Comparison of ENCODE assay signal across 21 mouse cellular contexts in the genomic region with DNA sequence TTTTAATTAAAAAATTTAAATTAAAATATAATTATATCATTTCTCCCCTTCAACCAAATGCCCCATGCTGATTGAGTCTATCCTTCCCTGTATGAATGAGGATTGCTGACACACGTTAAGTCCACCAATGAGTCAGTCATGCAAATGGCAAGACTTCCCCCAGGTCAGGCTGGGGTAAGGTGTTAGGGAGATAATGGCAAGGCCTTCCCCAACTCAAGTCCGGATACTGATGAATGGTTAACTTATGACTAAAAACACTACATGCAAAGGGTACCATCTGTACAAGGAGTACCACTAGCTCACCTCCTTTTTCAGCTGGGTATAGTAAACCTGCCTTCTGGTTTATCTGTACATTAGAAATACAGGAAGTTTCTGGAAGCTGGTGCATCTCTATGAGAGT.
"Had no signal": no experiment of that assay in that cellular context is flagged by ENCODE, and none has a peak within 500 bp of the region (broad histone marks: within the 10 kb centered on the region; RNA-seq: fewer than 3 reads in every experiment).

No protein-coding gene starts in this region.

- ATAC-seq: hindbrain, postnatal 0 days; intestine, embryonic 16.5 days; liver, embryonic 12.5 days had no signal

- H3K4me3 ChIP-seq: hindbrain, embryonic 13.5 days; hindbrain, embryonic 15.5 days; kidney, embryonic 15.5 days; limb, embryonic 13.5 days; limb, embryonic 15.5 days; liver, embryonic 12.5 days had no signal

- H3K4me1 ChIP-seq: hindbrain, embryonic 13.5 days; hindbrain, embryonic 15.5 days; kidney, embryonic 15.5 days; limb, embryonic 13.5 days; limb, embryonic 15.5 days; liver, embryonic 12.5 days had no signal

- H3K9ac ChIP-seq: hindbrain, embryonic 13.5 days; hindbrain, embryonic 15.5 days; kidney, embryonic 15.5 days; limb, embryonic 13.5 days; limb, embryonic 15.5 days; liver, embryonic 12.5 days; liver, embryonic 14.5 days had no signal

- DNase-seq: gastrocnemius, postnatal 14 days; gastrocnemius, postnatal 36 days; kidney, adult 11 months; kidney, adult 2 months; kidney, adult 9 months; kidney, postnatal 14 days; kidney, postnatal 36 days; layer of hippocampus, adult 9-11 months; layer of hippocampus, postnatal 36 days; left cerebral cortex, postnatal 4 days had no signal

- H3K27me3 ChIP-seq: hindbrain, embryonic 13.5 days; hindbrain, embryonic 15.5 days; kidney, embryonic 15.5 days; limb, embryonic 13.5 days; limb, embryonic 15.5 days; liver, embryonic 12.5 days had no signal

- H3K36me3 ChIP-seq: hindbrain, embryonic 13.5 days; hindbrain, embryonic 15.5 days; kidney, embryonic 15.5 days; limb, embryonic 13.5 days; limb, embryonic 15.5 days; liver, embryonic 12.5 days had no signal

- H3K27ac ChIP-seq: hindbrain, embryonic 13.5 days; hindbrain, embryonic 15.5 days; hindbrain, postnatal 0 days; kidney, embryonic 15.5 days; kidney, postnatal 0 days; limb, embryonic 13.5 days; limb, embryonic 15.5 days; liver, embryonic 12.5 days; liver, embryonic 14.5 days had no signal

- H3K4me2 ChIP-seq: heart, embryonic 11.5 days; hindbrain, embryonic 13.5 days; hindbrain, embryonic 15.5 days; kidney, embryonic 15.5 days; limb, embryonic 13.5 days; limb, embryonic 15.5 days; liver, embryonic 12.5 days had no signal

- H3K9me3 ChIP-seq: hindbrain, embryonic 13.5 days; hindbrain, embryonic 15.5 days; kidney, embryonic 15.5 days; limb, embryonic 13.5 days; limb, embryonic 15.5 days; liver, embryonic 12.5 days had no signal
